Mouse (Mus musculus): Measurements from ENCODE around the gene Nol3.

The Nol3 gene

DNA sequence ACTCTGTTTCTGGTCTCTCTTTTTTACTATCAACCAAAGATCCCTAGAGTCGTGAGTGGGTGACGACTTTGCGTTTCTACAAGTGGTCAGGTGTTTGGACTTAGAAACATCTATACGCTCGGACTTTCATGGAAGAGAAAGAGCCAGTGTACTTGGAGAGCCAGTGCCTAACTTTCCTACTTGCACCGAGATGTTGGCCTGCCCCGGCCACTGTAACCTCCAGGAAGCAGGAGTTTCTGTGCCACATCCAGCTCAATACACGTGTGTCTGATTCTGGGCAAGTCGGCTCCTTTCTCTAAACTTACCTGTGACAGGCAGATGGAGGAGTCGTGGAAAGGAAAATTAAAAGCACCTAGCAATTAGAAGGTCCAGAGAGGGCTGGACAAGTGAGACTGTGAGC, at the start of gene Nol3:
TSS of gene Nol3 (plus strand) at position 301 of the 400 bp plus-strand sequence.
- DNase-seq (ENCODE audit: low read depth, low spot score) = no peak

GRCm38 (mm10) chr8:105231503-105232320, 44.2 kb upstream of the Nol3 start:
- DNase-seq (ENCODE audit: low read depth, low spot score) = peak; percentile 48

DNA sequence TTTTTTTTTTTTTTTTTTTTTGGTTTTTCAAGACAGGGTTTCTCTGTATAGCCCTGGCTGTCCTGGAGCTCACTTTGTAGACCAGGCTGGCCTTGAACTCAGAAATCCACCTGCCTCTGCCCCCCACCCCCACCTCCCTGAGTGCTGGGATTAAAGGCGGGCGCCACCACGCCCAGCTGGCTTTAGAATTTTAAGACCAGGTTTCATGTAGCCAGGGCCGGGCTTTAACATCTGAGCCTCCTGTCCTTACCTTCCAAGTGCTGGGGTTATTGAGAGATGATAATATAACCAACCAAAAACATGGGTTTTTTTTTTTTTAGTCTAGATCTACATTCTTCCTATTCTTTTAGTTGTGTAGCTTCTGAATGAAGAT, 43.6 kb upstream of the Nol3 start:
- DNase-seq (ENCODE audit: low read depth, low spot score) = peak; percentile 56

- DNase-seq (ENCODE audit: low read depth, low spot score) = peak; percentile 80
These were observed 42.6 kb upstream of the Nol3 start for GRCm38 (mm10) chr8:105233126-105233935.

GRCm38 (mm10) chr8:105235206-105235605, 40.7 kb upstream of the Nol3 start:
- no peak for DNase-seq (ENCODE audit: low read depth, low spot score)

DNA sequence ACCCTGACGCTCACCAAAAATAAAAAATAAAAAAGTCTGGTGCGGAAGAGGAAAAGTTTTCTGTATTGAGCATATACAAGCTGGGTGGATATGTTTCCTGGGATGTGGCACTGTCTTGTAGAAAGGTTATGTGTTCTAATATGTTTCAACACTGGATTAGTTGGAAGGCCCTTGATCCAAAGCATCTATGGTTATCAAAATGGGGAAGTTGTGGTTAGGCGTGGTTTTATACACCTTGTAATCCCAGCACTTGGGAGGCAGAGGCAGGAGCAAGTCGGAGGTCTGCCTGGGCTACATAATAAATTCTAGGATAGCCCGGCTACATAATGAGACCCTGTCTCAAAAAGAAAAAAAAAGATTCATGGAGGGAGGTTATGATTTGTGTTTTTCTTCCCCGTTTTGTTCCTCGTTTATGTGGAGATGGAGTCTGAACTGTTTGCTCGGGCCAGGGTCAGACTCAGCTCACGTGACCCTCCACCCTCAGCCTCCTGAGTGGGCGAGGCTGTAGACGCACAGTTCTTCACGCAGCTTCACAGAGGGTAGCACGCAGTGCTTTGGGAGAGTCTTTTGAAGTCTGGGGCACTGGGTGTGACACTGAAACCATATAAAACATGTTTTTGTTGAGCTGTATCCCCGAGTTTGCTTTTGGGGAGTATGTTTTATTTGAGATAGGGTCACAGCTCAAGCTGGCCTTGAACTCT, 38.3 kb upstream of the Nol3 start:
- no peak for DNase-seq (ENCODE audit: low read depth, low spot score)

DNA sequence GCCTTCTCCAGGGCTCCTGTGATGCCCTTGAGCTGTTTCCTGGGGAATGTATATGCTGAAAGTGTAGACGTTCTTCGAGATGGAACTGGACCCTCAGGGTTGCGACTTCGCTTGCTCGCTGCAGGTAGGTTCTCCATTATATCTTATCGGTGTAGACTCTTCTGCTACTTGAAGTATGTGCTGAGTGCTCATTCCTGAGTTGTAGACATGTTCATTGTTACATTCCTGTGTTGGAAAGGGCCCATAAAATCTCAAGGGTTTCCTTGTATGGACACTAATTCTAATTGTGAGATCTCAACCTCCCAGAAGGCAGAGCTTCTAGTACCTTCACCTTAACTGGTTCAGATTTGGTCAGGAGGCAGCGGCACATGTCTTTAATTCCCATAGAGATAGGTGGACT, 34.9 kb upstream of the Nol3 start:
- DNase-seq (ENCODE audit: low read depth, low spot score) = no peak

DNA sequence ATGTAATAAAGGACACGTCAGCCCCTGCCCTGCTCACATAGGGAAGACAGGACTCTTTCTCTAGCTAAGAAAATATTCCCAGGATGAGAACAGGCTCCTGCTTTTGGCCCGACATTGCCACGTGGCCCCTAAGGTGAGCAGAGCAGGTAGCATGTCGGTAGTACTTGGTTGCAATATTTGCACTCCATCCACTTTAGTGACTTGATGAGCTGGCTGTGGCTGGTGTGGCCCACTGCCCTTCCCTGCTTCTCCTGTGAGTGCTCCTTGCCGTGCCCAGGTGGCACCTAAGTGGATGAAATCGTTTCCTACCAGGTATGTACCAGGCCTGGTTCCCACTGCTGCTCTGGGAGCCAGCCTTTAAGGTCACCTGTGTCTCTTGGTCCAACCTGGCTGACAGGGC, 24.0 kb upstream of the Nol3 start:
- DNase-seq (ENCODE audit: low read depth, low spot score) = no peak

DNA sequence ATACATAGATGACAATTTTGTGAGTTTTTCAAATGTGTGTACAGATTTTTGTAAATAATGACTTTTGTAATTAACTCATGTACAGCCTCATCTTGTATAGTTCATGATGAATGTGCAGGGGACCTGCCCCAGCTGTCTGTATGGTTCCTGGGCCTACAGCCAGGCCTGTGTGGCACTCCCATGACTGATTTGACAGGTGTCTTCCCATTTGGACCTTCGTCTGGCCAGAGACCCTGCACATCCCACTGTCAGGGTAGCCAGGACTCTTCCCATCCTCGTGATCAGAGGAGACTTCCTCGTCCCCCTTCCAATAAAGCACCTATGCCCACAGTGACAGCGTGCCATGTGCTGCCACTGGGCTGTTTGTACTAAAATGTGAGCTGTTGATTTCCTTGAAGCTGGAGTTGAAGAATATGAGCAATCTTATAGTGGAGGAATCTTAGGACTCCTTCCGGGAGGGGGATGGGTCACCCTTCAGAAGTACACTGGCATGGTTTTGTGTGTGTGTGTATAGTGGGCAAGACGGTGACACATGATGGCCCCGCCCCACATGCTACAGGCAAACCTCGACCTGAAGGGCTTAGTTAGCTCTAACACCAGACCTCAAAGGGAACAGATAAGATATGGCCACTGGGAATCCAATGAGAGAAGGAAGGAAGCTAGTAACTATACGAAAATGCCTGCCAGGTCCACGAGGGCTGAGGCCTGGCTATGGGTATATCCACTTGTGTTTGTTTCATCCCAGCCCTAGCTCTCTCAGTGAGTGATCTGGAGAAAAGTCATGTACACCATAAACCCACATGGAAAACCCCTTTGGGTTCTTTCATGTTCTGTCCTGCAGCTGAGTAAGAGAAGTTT, 23.0 kb upstream of the Nol3 start:
- DNase-seq (ENCODE audit: low read depth, low spot score) = no peak

DNA sequence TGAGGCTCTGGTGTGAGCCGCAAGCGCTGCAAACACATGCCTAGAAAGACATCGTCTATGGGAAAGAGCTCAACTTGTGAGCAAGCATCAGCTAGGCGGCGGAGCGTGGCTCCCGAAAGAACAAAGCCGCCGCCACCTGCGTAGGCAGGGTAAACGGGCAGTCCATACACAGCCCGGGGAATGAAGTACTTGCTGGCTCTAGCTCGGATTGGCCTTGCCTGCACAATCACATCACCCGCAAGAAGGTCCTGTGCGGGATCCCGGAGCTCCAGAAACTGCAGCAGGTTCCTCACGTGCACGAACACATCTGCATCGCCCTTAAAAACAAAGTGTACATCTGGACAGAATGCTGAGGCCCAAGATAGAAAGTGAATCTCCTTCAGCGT, 22.2 kb upstream of the Nol3 start:
- no peak for DNase-seq (ENCODE audit: low read depth, low spot score)

GRCm38 (mm10) chr8:105254152-105254965, 21.6 kb upstream of the Nol3 start:
- peak; percentile 95 for DNase-seq (ENCODE audit: low read depth, low spot score)

GRCm38 (mm10) chr8:105254966-105255350, 21.0 kb upstream of the Nol3 start, which contains the start of gene B3gnt9:
TSS of gene B3gnt9 (minus strand) at chr8:105255153.
- peak; percentile 77 for DNase-seq (ENCODE audit: low read depth, low spot score)

DNA sequence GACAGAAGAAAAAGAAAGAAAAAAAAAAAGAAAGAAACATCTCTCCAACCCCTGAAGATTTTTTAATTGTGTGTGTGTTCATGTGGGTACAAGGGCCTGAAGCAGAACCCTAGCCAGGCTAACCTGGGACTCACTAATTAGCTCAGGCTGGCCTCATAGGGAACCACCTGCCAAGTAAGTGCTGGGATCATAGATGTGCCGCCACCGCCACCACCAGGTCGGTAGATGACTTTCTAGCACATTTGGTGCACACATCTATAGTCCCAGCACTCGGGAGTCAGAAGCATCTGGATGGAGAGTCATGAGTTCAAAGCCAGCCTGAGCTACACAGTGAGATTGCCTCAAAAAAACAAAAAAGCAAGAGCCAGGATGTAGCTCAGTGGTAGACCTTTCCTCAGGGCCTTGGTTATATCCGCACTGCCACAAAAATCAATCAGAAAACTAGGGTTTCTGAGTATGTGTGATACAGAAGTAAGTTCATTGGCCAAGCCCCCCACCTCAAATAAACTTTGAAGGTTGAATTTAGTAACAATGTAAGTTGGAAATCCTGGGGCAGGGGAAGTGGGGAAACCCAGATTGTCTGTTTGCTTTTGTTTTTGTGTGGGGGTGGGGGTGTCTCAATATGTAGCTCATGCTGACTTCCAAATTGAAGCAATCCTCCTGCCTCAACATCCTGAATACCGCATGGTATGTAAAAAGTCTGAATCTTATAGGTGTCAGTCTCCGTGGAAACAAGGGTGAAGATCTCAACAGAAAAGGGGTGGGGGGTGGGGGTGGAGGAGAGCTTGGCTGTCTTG, 18.4 kb upstream of the Nol3 start:
- DNase-seq (ENCODE audit: low read depth, low spot score) = peak; percentile 61

DNA sequence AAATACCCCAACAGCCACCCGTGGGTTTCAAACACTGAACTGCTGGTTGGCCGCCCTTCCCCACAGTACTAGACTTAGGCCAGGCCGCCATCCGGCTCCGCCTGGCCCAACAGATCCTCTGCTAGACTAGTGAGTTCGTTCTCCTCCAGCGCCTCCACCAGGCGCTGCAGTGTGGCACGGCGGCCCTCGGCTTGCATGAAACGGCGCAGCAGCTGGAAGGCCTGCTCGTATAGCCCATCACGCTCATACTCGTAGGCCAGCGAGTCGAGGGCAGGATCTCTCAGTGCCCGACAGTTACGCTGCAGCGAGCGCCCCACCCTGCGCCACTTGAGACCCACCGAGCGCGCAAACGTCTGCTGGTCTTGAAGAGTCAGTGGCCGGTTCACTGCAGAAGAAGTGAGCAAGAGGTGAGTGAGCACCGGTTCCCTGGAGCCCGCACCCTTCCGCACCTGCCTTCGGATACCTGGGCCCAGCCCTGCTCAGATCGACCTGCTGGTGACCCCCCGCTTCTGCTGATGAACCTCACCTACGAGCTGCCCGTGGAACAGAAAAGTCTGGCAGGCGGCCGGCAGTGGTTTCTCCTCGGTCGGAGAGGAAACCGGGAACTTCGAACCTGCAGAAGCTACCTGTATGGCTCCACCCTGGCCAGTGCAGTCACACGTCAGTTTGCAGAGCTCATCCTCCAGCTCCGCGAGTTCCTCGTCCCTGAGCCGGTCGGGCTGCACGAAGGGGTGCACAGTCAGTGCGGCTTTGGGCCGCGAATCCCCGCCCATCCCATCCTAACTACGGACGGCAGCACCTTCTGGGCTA, 16.8 kb upstream of the Nol3 start:
- peak; percentile 61 for DNase-seq (ENCODE audit: low read depth, low spot score)

DNA sequence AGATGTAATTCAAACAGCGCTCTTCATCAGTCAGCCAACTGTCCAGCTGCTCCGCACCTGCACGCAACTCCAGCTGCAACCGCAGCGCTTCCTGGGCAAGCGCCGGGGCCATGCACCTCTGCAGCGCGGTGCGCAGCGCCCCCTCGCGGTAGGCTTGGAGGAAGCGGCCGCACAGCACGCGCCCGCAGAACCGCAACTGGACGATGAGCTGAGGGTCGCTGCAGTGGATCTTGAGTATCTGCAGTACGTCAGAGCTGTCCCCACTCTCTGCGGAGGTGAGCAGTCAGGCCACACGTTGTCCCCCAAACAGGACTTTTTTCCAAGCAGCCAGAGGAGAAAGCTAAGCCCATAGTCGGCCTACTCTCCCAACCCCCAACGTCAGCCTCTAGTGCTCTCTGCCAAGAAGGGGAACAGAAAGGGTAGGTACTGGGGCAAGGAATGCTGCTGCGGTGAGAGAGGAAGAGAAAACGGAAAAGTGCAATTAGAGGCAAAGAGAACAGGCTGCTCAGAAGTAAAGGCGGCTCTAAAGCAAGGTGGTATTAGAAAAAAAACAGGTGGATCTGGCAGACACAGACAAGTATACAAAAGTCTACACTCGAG, 16.1 kb upstream of the Nol3 start:
- DNase-seq (ENCODE audit: low read depth, low spot score) = peak; percentile 81

- no peak for DNase-seq (ENCODE audit: low read depth, low spot score)
These were observed 15.4 kb upstream of the Nol3 start for GRCm38 (mm10) chr8:105260371-105261099.

- DNase-seq (ENCODE audit: low read depth, low spot score) = peak; percentile 71
These were observed 14.5 kb upstream of the Nol3 start for GRCm38 (mm10) chr8:105261326-105261980.
